Mouse (Mus musculus) ES-Bruce4 (cell line): Measurements from ENCODE around the gene Gse1. TPM values are rescaled to one million over a fixed set of nuclear protein-coding genes. Genes with fewer than 3 reads are reported as not detected.

Source experiments
- H3K27ac ChIP-seq: 2 replicates; pipeline ENCODE4 v1.5.1; 2012; ENCODE audit warnings: low read length, inconsistent platforms; ENCODE audit not compliant: insufficient read depth
- H3K27me3 ChIP-seq: 2 replicates; pipeline ENCODE4 v1.6.1; 2012; ENCODE audit warnings: mild to moderate bottlenecking, low read length, inconsistent platforms; ENCODE audit not compliant: control insufficient read depth, poor library complexity, insufficient read depth, severe bottlenecking
- H3K36me3 ChIP-seq: 2 replicates; pipeline ENCODE4 v1.6.1; 2012; ENCODE audit warnings: inconsistent platforms, mild to moderate bottlenecking, low read length, moderate library complexity; ENCODE audit not compliant: control insufficient read depth, poor library complexity, insufficient read depth, severe bottlenecking
- H3K4me1 ChIP-seq: one replicate; pipeline ENCODE4 v1.8.1; 2011; ENCODE audit warnings: low read length; ENCODE audit not compliant: control insufficient read depth, insufficient read depth
- H3K4me3 ChIP-seq: 2 replicates; pipeline ENCODE4 v1.5.1; 2011; ENCODE audit warnings: low read depth, mild to moderate bottlenecking, low read length
- H3K9ac ChIP-seq: 2 replicates; pipeline ENCODE4 v1.6.1; 2012; ENCODE audit warnings: low read depth, mild to moderate bottlenecking, inconsistent platforms; ENCODE audit not compliant: poor library complexity, severe bottlenecking
- H3K9me3 ChIP-seq: replicated peaks from 2 replicates; pipeline ENCODE4 v1.6.1; 2012; ENCODE audit warnings: mild to moderate bottlenecking, low read length, inconsistent platforms; ENCODE audit not compliant: control insufficient read depth, poor library complexity, insufficient read depth, severe bottlenecking
- CTCF ChIP-seq: IDR thresholded peaks from one replicate; pipeline ENCODE4 v1.8.1; 2011; ENCODE audit warnings: low read depth, low read length
- EP300 ChIP-seq: IDR thresholded peaks from 2 replicates; pipeline ENCODE4 v1.6.1; 2011; ENCODE audit warnings: low read depth, low read length; ENCODE audit not compliant: insufficient read depth
- POLR2A ChIP-seq: IDR thresholded peaks from one replicate; pipeline ENCODE4 v1.8.1; 2011; ENCODE audit warnings: low read length; ENCODE audit not compliant: insufficient read depth
- polyA plus RNA-seq: library from polyadenylated mRNA; stranded (reverse); fragments of >200 nt; gene quantifications from 2 replicates; pipeline ENCODE4 v1.2.4, GENCODE M21; 2011; ENCODE audit warnings: low read depth; ENCODE audit not compliant: missing spikeins, insufficient read depth, insufficient read length

Gse1 gene
- polyA plus RNA-seq, 1 experiment, result 31.8 TPM

GRCm38 (mm10) chr8:120305800-120306385 is 77.6 kb downstream of the Gse1 start:
- H3K27ac ChIP-seq, result no peak overlapping the region
- H3K9me3 ChIP-seq, result no peaks in the 10 kb centered on the region
- H3K4me3 ChIP-seq, result no peak overlapping the region
- no peaks in the 10 kb centered on the region for H3K27me3 ChIP-seq
- H3K4me1 ChIP-seq, result no peaks in the 10 kb centered on the region
- no peak overlapping the region for H3K9ac ChIP-seq
- TF ChIP-seq EP300 (no peak), POLR2A (no peak), CTCF (no peak)
- H3K36me3 ChIP-seq, result no peaks in the 10 kb centered on the region

DNA sequence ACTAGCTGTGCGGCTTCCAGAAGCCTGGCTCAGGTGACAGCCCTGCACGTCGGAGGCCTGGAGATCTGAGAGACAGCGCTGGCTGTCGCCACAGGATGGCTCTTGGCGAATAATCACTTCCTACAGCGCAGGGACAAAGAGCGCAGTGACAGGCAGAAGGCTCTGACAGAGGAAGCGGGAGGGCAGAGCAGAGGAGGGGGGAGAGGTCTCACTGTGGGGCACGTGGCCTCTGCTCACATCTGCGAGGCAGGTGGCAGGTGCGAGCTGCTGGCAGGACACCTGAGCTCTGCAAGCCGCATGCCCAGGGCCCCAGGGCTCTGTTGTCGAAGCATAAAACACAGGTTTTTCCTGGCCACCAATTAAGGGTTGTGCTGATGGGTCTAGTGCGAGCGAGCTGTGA is 78.8 kb downstream of the Gse1 start:
- no peaks in the 10 kb centered on the region for H3K27me3 ChIP-seq
- no peak overlapping the region for H3K9ac ChIP-seq
- H3K4me1 ChIP-seq, result no peaks in the 10 kb centered on the region
- H3K36me3 ChIP-seq, result no peaks in the 10 kb centered on the region
- H3K9me3 ChIP-seq, result no peaks in the 10 kb centered on the region
- H3K27ac ChIP-seq, result no peak overlapping the region
- H3K4me3 ChIP-seq, result no peak overlapping the region
- TF ChIP-seq EP300, result no peak
- no peak for TF ChIP-seq POLR2A
- TF ChIP-seq CTCF, result no peak

- H3K9ac ChIP-seq, result no peak overlapping the region
- no peak overlapping the region for H3K27ac ChIP-seq
- H3K27me3 ChIP-seq, result no peaks in the 10 kb centered on the region
- H3K4me1 ChIP-seq, result no peaks in the 10 kb centered on the region
- no peak for TF ChIP-seq POLR2A
- no peak overlapping the region for H3K4me3 ChIP-seq
- H3K36me3 ChIP-seq, result no peaks in the 10 kb centered on the region
- H3K9me3 ChIP-seq, result no peaks in the 10 kb centered on the region
Observed at GRCm38 (mm10) chr8:120307528-120307927, 79.3 kb downstream of the Gse1 start.

DNA sequence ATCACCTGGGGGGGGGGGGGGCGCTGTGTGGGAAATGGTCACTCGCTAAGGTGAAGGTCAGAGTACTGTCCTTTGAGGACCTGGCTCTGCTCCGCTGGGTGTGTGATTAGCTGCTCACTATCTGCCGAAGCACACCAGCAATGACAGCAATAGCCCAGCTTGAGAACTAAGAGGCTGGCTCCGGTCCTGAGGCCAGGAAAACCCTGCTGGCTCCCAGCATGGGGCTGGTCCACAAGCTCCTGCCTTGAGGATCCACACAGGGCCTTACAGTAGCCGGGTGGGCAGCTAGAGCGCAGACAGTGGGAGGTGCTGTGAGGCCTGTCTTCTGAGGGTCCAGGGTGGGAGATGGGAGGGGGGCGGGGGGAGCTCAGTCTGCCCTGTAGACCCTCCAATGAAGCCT is 79.9 kb downstream of the Gse1 start:
- no peaks in the 10 kb centered on the region for H3K4me1 ChIP-seq
- no peak overlapping the region for H3K4me3 ChIP-seq
- no peak overlapping the region for H3K27ac ChIP-seq
- no peaks in the 10 kb centered on the region for H3K27me3 ChIP-seq
- TF ChIP-seq POLR2A (no peak), CTCF (no peak), EP300 (no peak)
- H3K9me3 ChIP-seq, result no peaks in the 10 kb centered on the region
- H3K36me3 ChIP-seq, result no peaks in the 10 kb centered on the region
- H3K9ac ChIP-seq, result no peak overlapping the region

GRCm38 (mm10) chr8:120308553-120308952 is 80.3 kb downstream of the Gse1 start:
- Histone ChIP-seq H3K9me3 (no peaks in the 10 kb centered on the region), H3K27me3 (no peaks in the 10 kb centered on the region), H3K9ac (no peak overlapping the region), H3K4me1 (no peaks in the 10 kb centered on the region), H3K27ac (no peak overlapping the region), H3K4me3 (no peak overlapping the region), H3K36me3 (no peaks in the 10 kb centered on the region)
- TF ChIP-seq EP300 (no peak), POLR2A (no peak), CTCF (no peak)

GRCm38 (mm10) chr8:120309326-120309725 is 81.1 kb downstream of the Gse1 start:
- Histone ChIP-seq H3K27me3 (no peaks in the 10 kb centered on the region), H3K4me3 (peak overlapping the region; percentile 3; the same call in 1 of the 2 replicates), H3K4me1 (no peaks in the 10 kb centered on the region), H3K9ac (no peak overlapping the region), H3K27ac (no peak overlapping the region), H3K9me3 (no peaks in the 10 kb centered on the region), H3K36me3 (no peaks in the 10 kb centered on the region)
- no peak for TF ChIP-seq EP300
- no peak for TF ChIP-seq CTCF
- no peak for TF ChIP-seq POLR2A
